Mouse (Mus musculus) heart, embryonic 16.5 days (tissue): ENCODE data around the gene Naxe. TPM values are rescaled to one million over a fixed set of nuclear protein-coding genes. Genes with fewer than 3 reads are reported as not detected.

Source experiments
- ATAC-seq: fragments of 200-750 bp; cut with Nextera tagmentation; replicated peaks from 2 replicates; pipeline ENCODE4 v1.8.0; 2017; ENCODE audit warnings: moderate number of reproducible peaks; ENCODE audit not compliant: insufficient read depth, low FRiP score; ENCODE audit errors: extremely low read depth
- H3K27ac ChIP-seq: fragments of 300-500 bp; sonication (generic); 2 replicates; pipeline ENCODE4 v1.5.1; 2014; ENCODE audit warnings: mild to moderate bottlenecking, low read length, control low read depth, moderate library complexity
- H3K27me3 ChIP-seq: fragments of 300-500 bp; sonication (generic); 2 replicates; pipeline ENCODE4 v1.6.1; 2014; ENCODE audit warnings: low read length, mixed read lengths; ENCODE audit not compliant: control insufficient read depth, insufficient read depth
- H3K36me3 ChIP-seq: fragments of 300-500 bp; sonication (generic); 2 replicates; pipeline ENCODE4 v1.6.1; 2014; ENCODE audit not compliant: control insufficient read depth, insufficient read depth
- H3K4me1 ChIP-seq: fragments of 300-500 bp; sonication (generic); 2 replicates; pipeline ENCODE4 v1.6.1; 2014; ENCODE audit warnings: low read length, mixed read lengths; ENCODE audit not compliant: control insufficient read depth, insufficient read depth
- H3K4me2 ChIP-seq: fragments of 300-500 bp; sonication (generic); 2 replicates; pipeline ENCODE4 v1.6.1; 2014; ENCODE audit warnings: low read depth, mild to moderate bottlenecking, control low read depth, low read length
- H3K4me3 ChIP-seq: fragments of 300-500 bp; sonication (generic); 2 replicates; pipeline ENCODE4 v1.5.1; 2014; ENCODE audit warnings: mild to moderate bottlenecking, control low read depth, low read length
- H3K9ac ChIP-seq: fragments of 300-500 bp; sonication (generic); 2 replicates; pipeline ENCODE4 v1.6.1; 2014; ENCODE audit warnings: low read length, control low read depth
- H3K9me3 ChIP-seq: fragments of 300-500 bp; sonication (generic); replicated peaks from 2 replicates; pipeline ENCODE4 v1.6.1; 2016; ENCODE audit warnings: low read length; ENCODE audit not compliant: control insufficient read depth
- WGBS: fragments of 180-500 bp; shearing (Covaris S2); extraction: QIAGEN DNeasy Blood & Tissue Kit; methylation state at CpG from one replicate; pipeline ENCODE4 v1.1.7; 2014; 5-methylcytosine and 5-hydroxymethylcytosine counted together
- polyA plus RNA-seq: library from polyadenylated mRNA; unstranded; fragments of >200 nt; fragmentation: Nextera tagmentation; extraction: Ambion mirVana; gene quantifications from 2 replicates; pipeline ENCODE4 v1.2.1, GENCODE M21; 2015

The Naxe gene
- polyA plus RNA-seq, 1 experiment from 2014 or later = 155 TPM

- Histone ChIP-seq H3K4me2 (no peak overlapping the region), H3K36me3 (peaks cover 53% of the 10 kb centered on the region), H3K27ac (no peak overlapping the region), H3K4me1 (no peaks in the 10 kb centered on the region), H3K9me3 (no peaks in the 10 kb centered on the region), H3K4me3 (no peak overlapping the region), H3K27me3 (no peaks in the 10 kb centered on the region), H3K9ac (no peak overlapping the region)
- ATAC-seq = no peak
- 90% methylated on average over 7 of the region's 7 CpGs for WGBS
Measured at GRCm38 (mm10) chr3:88090106-88090505, 31.8 kb upstream of the Naxe start.

GRCm38 (mm10) chr3:88087688-88088087, 29.4 kb upstream of the Naxe start:
- Histone ChIP-seq H3K36me3 (peaks cover 40% of the 10 kb centered on the region), H3K9ac (no peak overlapping the region), H3K27ac (no peak overlapping the region), H3K9me3 (no peaks in the 10 kb centered on the region), H3K27me3 (no peaks in the 10 kb centered on the region), H3K4me2 (no peak overlapping the region), H3K4me3 (no peak overlapping the region), H3K4me1 (peaks cover 6% of the 10 kb centered on the region)
- no peak for ATAC-seq
- WGBS = 83% methylated on average over 1 of the region's 1 CpGs

DNA sequence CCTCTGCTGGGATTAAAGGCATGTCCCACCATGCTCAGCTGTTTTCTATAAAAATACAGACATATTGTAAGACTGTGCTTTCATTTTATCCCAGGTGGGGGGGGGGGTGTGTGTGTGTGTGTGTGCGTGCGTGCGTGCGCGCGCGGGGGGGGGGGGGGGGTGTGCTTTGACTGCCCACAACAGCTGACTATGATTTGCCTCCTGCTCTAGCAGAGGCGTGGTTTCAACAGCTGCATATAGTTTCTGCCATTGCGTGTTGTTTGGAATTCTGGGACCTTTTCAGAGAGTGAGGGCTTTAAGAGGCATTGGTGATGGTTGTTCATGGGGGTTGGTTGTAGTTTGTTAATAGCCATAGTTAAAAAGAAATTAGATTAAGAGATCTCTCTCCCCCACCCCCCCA, 27.2 kb upstream of the Naxe start:
- H3K9me3 ChIP-seq = no peaks in the 10 kb centered on the region
- no peak overlapping the region for H3K27ac ChIP-seq
- ATAC-seq = no peak

GRCm38 (mm10) chr3:88084001-88084400, 25.7 kb upstream of the Naxe start:
- Histone ChIP-seq H3K4me1 (peaks cover 18% of the 10 kb centered on the region), H3K27me3 (no peaks in the 10 kb centered on the region), H3K9me3 (no peaks in the 10 kb centered on the region), H3K27ac (no peak overlapping the region), H3K9ac (no peak overlapping the region), H3K36me3 (peaks cover 11% of the 10 kb centered on the region), H3K4me3 (no peak overlapping the region), H3K4me2 (no peak overlapping the region)
- WGBS = 89% methylated on average over 2 of the region's 2 CpGs
- ATAC-seq = no peak

More for the DNA sequence above, 27.2 kb upstream of the Naxe start:
- H3K4me1 ChIP-seq = peaks cover 18% of the 10 kb centered on the region
- WGBS = 91% methylated on average over 5 of the region's 9 CpGs
- H3K4me2 ChIP-seq = no peak overlapping the region
- H3K27me3 ChIP-seq = no peaks in the 10 kb centered on the region
- H3K9ac ChIP-seq = no peak overlapping the region
- H3K4me3 ChIP-seq = no peak overlapping the region
- peaks cover 23% of the 10 kb centered on the region for H3K36me3 ChIP-seq

DNA sequence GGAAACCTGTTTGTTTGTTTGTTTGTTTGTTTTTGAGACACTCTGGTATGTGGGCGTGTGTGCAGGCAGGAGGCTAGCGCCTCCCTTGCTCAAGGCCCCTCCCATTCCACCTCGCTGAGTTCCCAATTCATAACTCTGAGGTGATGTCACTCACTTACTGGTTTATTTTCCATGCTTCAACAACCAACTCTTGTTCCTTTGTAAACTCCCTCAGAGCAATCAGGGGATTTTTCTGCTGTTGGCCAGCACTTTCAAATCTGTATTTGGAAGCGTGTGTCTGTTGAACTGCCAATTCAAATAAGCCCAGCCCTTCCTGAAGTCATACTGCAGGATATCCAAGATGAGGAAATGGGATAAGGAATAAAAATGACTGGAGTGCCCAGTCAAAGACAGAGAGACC, 24.4 kb upstream of the Naxe start:
- WGBS = 7% methylated on average over 4 of the region's 4 CpGs
- peak overlapping the region; percentile 66 for H3K9ac ChIP-seq
- peaks cover 18% of the 10 kb centered on the region for H3K4me1 ChIP-seq

DNA sequence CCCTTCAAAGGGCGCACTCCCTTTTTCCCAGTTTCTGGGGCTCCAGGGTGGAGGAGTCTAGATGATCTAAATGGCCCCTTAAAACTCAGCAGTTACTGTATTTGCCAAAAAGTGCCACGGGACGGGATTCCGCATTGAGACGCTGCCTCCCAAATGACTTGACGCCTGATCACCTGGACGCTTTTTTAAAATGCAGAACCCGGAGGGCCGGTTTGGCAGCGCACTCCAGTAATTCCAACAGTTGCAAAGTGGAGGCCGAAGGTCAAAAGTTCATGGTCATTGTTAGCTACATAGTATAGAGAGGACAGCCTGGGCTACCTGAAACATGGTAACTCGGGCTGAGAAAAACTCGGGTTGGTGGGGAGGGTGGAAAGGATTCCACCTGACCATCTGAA, 23.9 kb upstream of the Naxe start:
- H3K27me3 ChIP-seq = peaks cover 3% of the 10 kb centered on the region; the same call in 1 of the 2 replicates
- ATAC-seq = no peak
- peak overlapping the region; percentile 66 for H3K9ac ChIP-seq
- H3K4me2 ChIP-seq = peak overlapping the region; percentile 75
- 0 out of 2 replicates have a peak overlapping the region, but pooled peaks have one; percentile 48 for H3K27ac ChIP-seq
- H3K36me3 ChIP-seq = peaks cover 11% of the 10 kb centered on the region
- H3K4me3 ChIP-seq = peak overlapping the region; percentile 61
- peaks cover 18% of the 10 kb centered on the region for H3K4me1 ChIP-seq
- WGBS = 2% methylated on average over 13 of the region's 13 CpGs
- no peaks in the 10 kb centered on the region for H3K9me3 ChIP-seq

More for the DNA sequence above, 24.4 kb upstream of the Naxe start:
- Histone ChIP-seq H3K27ac (peak overlapping the region; percentile 48; the same call in 1 of the 2 replicates), H3K4me3 (peak overlapping the region; percentile 61), H3K9me3 (no peaks in the 10 kb centered on the region), H3K4me2 (peak overlapping the region; percentile 75), H3K27me3 (peaks cover 3% of the 10 kb centered on the region; the same call in 1 of the 2 replicates), H3K36me3 (peaks cover 11% of the 10 kb centered on the region)
- ATAC-seq = peak; percentile 49

DNA sequence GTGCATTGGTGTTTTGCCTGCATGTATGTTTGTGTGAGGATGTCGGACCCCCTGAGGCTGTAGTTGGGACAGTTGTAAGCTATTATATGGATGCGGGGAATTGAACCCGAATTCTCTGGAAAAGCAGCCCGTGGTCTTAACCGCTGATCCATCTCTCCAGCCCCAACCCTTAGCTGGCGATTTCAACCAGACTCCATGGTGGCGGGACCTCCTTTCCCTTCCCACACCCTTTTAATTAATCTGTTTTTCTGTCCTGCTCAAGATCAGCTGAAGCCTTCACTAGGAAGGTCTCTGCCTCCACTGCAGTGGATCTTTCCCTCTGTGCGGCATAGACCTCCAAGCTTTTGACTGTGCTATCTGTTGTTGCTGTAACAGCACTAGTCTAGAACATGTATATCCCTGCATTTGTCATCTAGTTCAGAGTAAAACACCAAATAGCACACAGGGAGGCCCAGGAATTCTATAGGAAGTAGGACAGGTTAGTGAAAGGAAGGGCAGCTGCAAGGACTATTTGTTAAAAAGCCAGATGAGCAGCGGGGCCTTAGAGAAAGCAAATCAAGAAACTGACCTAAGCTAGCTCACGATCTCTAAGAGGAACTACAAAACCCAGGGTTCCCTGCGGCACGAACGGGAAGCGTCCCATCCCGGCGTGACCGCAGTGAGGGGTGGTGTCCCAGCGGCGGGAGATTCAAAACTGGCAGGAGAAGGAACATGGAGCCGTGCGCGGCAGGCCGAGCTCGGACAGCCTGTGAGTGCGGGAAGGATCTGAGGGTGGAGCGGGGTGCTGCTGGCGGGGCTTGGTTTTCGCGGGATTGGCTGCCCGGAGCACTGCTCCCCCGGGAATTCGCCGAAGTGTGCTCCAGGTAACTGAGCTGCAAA, 23.3 kb upstream of the Naxe start, which contains the start of gene Iqgap3:
Gene Iqgap3, plus strand, starts transcription at position 627 of the 879 bp plus-strand sequence.
- peak within 1 kb of the TSS; percentile 75 for H3K4me2 ChIP-seq
- peaks cover 11% of the 10 kb centered on the region for H3K36me3 ChIP-seq
- H3K27me3 ChIP-seq = peaks cover 3% of the 10 kb centered on the region; the same call in 1 of the 2 replicates
- H3K4me1 ChIP-seq = peaks cover 18% of the 10 kb centered on the region
- WGBS = 19% methylated on average over 33 of the region's 33 CpGs
- ATAC-seq = peak; percentile 86
- peak within 1 kb of the TSS; percentile 61 for H3K4me3 ChIP-seq
- H3K9ac ChIP-seq = peak within 1 kb of the TSS; percentile 66
- H3K27ac ChIP-seq = peak within 1 kb of the TSS; percentile 48; the same call in 1 of the 2 replicates
- no peaks in the 10 kb centered on the region for H3K9me3 ChIP-seq

DNA sequence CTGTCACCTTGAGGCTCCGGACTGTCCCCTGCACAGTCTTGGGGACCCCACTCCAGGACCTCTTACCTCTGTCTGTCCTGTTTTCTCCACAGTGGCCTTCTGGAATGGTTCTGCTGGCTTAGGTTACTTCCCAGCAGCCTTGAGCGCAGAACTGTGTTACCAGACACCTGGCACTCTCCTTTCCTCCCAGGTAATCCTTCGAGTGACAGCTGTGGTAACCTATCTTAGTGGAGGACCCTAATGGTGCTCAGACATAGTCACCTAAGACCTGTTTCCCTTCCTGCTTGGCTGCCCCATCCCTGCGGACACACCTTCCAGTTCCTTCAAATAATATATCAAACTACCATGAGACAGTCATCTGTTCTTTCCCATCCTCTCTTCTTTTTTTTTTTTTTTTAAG, 19.9 kb upstream of the Naxe start, which contains the start of gene Ttc24:
Gene Ttc24, minus strand, starts transcription at position 101 of the 400 bp plus-strand sequence.
- H3K4me3 ChIP-seq = no peak within 1 kb of the TSS
- no peaks in the 10 kb centered on the region for H3K36me3 ChIP-seq
- H3K9ac ChIP-seq = no peak within 1 kb of the TSS
- H3K27me3 ChIP-seq = peaks cover 3% of the 10 kb centered on the region; the same call in 1 of the 2 replicates
- peaks cover 17% of the 10 kb centered on the region for H3K4me1 ChIP-seq
- H3K9me3 ChIP-seq = no peaks in the 10 kb centered on the region
- no peak for ATAC-seq
- 66% methylated on average over 4 of the region's 4 CpGs for WGBS
- H3K4me2 ChIP-seq = no peak within 1 kb of the TSS
- H3K27ac ChIP-seq = no peak within 1 kb of the TSS

DNA sequence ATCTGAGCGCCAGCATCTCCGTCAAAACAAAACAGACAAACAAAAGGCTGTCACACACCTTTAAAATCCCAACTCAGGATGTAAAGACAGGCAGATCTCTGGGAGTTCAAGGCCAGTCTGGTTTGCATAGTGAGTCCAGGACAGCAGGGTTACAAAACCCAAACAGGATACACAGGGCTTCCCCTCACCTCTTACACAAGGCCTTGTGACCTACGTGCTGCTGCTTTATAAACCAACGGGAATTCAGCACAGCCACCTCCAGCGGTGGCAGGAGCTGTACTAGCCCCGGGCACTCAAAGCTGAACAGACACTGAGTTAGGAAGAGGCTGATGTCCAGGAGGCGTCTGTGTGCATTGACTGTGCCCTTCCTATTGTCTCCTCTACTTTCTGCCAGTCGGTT, 19.1 kb upstream of the Naxe start:
- Histone ChIP-seq H3K36me3 (no peaks in the 10 kb centered on the region), H3K9ac (no peak overlapping the region), H3K27me3 (peaks cover 3% of the 10 kb centered on the region; the same call in 1 of the 2 replicates), H3K9me3 (no peaks in the 10 kb centered on the region), H3K4me2 (no peak overlapping the region), H3K4me1 (peaks cover 9% of the 10 kb centered on the region), H3K27ac (no peak overlapping the region), H3K4me3 (no peak overlapping the region)
- 42% methylated on average over 8 of the region's 8 CpGs for WGBS
- ATAC-seq = no peak
